Mouse (Mus musculus): ENCODE measurements around the gene Rgs3. TPM values are rescaled to one million over a fixed set of nuclear protein-coding genes. Genes with fewer than 3 reads are reported as not detected.

Gene Rgs3
- 1 to 10 TPM; 4.3 to 7.5 (median 5.9) TPM for total RNA-seq (2022)

GRCm38 (mm10) chr4:62559797-62560329 is at the start of gene Rgs3:
Rgs3 (plus strand) TSS chr4:62559847.
- DNase-seq (ENCODE audit: low spot score in 2 of 2), result no peak

- DNase-seq (ENCODE audit: low spot score in 2 of 2), result no peak
Observed at GRCm38 (mm10) chr4:62509946-62510345, 49.7 kb upstream of the Rgs3 start.

DNA sequence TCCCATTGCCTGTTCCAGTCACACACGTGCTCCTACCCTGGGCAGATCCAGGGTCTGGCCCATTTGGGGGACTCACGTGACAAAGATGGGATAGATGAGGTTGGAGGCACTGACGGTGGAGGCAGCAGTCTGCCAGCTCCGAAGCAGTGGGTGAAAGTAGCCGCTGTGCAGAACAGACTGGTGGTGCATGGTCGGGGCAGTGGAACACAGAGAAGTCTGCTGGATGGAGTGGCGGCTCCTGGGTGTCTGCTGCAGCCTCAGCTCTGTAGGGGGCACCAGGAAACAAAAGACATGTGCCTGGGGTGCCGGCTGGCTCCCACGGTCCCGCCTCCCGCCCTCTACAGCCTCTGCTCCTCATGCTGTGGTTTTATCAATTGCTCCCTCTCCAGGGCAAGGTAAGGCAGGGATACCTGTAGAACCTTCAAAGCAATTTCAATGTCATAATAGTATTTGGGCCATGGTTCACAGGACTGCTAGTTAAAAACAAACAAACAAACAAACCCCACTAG is 45.6 kb upstream of the Rgs3 start:
- no peak for DNase-seq (ENCODE audit: low spot score in 2 of 2)

DNA sequence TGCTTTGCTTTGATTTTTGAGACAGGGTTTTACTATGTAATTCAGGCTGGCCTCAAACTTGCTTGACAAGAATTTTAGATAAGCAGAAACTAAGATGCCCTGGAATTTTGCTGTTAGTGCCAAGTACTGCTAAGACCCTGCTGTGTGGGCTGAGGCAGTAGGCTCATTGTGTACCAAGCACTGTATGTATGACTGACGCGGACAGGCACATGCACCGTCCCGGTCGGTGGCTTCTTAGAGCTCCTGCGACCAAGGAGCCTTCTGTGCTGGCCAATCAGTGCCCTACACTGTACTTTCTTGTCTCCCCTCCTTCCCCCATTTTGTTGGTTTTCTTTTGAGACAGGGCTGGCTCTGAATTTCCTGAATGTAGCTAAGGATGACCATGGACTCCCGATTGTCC is 44.7 kb upstream of the Rgs3 start:
- no peak for DNase-seq (ENCODE audit: low spot score in 2 of 2)

GRCm38 (mm10) chr4:62515490-62515889 is 44.2 kb upstream of the Rgs3 start:
- no peak for DNase-seq (ENCODE audit: low spot score in 2 of 2)

DNA sequence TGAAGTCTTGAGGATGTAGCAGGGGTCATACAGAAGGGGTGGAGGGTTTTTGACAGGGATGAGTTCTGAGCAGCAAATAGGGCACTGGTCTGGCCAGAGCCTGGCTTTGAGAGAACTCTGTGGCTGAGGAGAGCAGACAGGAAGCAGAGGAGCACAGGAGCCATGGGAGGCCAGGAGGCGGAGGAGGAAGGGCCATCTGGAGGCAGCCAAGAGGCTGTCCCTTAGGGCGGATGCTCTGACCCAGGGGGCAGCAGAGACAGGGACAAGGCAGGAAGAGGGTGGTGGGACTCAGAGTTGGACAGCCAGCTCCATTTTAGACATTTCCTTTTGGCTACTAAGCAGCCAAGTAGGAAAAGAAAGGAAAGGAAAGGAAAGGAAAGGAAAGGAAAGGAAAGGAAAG is 43.6 kb upstream of the Rgs3 start:
- DNase-seq (ENCODE audit: low spot score in 2 of 2), result no peak

DNA sequence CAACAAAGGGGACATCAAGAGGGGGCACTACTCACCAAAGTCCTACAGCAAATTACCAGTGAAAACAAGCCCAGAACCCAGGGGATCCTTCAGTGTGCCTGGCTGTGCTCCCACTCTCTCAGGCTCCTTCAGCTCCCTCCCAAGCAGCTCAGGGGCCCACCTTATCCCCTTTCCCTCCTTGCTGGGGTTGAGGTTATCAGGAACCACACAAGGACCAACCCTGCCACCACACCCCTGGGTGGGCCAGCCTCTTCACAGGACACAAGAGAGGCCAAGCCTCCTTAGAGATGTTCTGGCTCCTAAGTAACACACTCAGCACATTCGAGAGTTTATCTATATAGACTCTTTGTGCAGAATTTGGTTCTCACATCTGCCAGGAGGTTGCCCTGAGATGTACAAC is 43.1 kb upstream of the Rgs3 start:
- DNase-seq (ENCODE audit: low spot score in 2 of 2), result no peak

DNA sequence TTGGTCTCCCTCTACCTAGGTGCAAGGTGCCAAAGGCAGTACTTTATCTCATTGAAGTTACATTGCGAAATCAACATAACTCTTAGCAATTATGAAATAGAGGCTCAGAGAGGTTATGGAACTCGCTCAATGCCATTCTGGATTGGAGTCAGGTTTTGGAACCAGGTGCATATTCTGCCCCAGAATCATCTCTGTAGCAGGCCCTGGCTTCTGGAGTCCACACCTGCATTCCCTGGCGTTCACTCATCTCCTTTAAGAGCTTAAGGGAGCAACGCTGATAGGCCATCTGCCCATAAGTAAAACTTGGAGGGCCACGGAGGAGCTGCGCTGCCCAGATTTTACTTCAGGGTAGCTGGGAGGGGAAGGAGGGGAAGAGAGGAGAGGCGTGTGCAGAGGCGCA is 42.6 kb upstream of the Rgs3 start:
- no peak for DNase-seq (ENCODE audit: low spot score in 2 of 2)

DNA sequence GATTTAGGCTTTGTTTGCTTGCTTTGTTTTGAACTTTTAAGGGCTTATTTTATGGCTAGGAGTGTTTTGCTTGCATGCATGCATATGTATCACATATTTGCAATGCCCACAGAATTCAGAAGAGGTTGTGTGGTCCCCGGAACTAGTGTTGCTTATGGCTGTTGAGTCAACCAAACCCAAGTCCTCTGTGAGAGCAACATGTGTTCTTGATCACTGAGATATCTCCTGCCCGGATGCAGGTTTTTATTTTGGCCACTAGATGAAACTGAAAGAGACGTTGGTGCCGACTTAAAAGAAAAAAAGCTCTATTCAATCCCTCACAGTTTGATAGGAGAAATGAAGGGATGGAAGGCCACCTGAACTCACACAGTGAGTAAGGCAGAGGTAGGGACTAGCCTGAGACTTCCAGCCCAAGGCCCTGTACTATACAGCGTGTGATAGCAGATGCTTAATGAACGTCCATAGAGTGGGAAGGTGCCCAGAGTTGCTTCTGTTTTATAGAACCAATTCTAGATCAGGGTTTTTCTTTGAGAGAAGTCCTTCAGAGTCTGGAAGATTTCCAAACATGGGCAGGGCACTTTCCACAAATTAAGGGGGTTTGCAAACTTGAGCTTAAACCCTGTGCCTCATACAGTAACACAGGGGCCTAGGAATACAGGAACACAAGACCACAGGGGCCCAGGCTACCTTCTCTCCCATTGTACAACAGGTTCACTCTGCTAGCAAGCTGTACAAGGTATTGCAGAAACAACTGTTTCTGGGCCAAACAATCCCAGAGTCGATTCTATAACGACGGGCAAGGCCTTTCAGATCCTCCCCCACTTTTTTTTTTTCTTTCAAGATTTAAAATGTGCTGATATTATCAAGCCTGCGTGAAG is 41.9 kb upstream of the Rgs3 start:
- DNase-seq (ENCODE audit: low spot score in 2 of 2), result no peak

- no peak for DNase-seq (ENCODE audit: low spot score in 2 of 2)
Observed at GRCm38 (mm10) chr4:62518416-62519121, 41.1 kb upstream of the Rgs3 start.

GRCm38 (mm10) chr4:62519122-62519848 is 40.4 kb upstream of the Rgs3 start:
- DNase-seq (ENCODE audit: low spot score in 2 of 2), result no peak

GRCm38 (mm10) chr4:62519849-62520233 is 39.8 kb upstream of the Rgs3 start, which contains the start of gene Alad:
Alad (minus strand) TSS chr4:62519918.
- peak; percentile 80 to 86 for DNase-seq (ENCODE audit: low spot score in 2 of 2)

DNA sequence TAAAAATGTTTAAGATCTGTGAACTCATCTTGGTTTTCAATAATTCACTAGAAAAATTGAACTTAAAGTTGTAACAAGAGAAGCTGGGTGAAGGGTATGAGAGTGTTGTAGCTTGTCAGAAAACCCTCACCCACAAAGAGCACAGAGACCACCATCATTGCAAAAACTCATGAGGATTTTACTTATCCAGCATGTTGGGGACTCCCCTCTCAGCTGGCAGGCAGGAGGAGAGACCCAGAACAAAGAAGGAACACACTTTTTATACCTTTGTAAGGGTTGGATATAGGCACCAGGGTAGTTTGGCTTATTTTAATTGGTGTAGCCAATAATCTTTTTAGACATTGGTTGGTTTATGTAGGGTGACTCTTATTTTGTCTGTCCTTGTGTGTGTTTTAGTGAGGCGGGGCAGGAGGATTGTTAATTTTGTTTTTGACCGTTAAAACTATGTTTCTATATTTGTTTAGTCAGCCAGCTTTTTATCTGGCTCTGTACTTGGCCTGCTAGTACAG is 38.7 kb upstream of the Rgs3 start:
- no peak for DNase-seq (ENCODE audit: low spot score in 2 of 2)

DNA sequence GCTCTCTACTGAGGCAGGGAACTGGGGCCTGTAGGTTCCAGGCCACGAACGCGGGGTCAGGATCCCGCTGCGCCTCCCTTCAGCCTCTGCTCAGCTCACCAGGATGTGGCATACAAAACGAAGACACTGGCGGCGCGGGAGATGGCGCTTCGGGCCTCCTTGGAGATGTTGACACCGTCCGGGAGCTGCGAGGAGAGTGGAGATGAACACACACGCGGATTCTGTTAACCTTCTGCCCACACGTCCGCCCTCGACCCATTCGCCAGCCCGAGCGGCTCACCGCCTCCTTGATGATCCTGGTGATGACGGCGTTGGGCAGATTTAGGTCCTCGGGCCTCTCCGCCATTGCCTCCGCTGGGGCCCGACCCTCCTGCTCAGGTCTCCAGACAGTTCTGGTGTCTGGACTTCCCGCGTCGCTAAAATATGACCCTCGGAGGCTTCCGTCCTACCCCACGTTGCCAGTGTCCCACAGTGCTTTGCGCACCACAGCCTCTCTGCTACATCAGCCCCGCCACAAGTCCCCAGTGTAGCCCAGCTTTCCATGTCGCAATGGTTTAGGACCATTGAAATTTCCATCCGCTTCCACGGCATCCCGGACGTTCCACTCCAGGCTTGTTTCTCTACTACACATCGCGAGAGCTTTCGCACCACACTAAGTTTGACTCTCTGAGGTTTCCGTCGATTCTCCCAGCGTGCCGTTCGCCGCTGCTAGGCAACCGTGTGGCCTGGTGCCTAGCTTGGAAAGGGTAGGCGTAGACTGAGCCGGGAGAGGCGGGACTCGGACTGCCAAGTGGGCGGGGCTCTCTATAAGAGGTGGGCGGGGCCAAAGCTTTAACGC is 34.8 kb upstream of the Rgs3 start, which contains the start of the genes Pole3 and 4933430I17Rik:
TSS of gene Pole3 (minus strand) at position 418 of the 838 bp plus-strand sequence.
TSS of gene 4933430I17Rik (plus strand) at position 719 of the 838 bp plus-strand sequence.
- DNase-seq (ENCODE audit: low spot score in 2 of 2), result peak; percentile 96 to 98

DNA sequence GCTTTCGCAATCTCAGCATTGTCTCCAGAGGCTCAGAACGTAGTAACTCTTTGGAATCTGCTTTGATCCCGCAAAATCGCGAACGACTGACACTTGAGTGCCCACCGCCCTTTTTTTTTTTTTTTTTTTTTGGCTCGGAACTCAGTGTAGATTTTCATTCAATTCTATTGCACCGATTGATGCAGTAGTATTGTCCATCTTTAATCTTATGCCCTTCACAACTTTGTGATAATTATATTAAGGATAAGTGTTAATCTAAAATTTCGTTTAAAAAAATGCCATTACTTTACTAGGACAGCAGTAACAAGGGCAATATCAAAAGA is 34.2 kb upstream of the Rgs3 start:
- no peak for DNase-seq (ENCODE audit: low spot score in 2 of 2)

DNA sequence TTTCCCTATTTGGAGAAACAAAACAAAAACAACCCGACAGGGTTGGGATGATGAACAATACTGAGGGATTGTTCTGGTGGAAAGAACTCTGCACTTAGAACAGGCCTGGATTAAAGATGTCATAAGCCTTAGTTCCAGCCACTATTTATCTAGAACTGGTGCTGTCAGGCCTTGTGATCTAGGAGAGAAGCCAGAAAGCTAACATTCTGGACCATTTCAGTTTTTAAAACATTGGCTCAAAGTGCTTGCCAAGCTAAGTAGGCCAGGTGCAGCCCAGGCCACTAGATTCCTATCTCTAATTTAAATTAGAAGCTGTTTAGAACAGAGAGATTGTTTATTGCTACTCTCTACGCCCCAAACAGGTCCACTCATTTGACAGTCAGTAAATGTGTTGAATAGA is 33.4 kb upstream of the Rgs3 start:
- DNase-seq (ENCODE audit: low spot score in 2 of 2), result no peak

GRCm38 (mm10) chr4:62527655-62528054 is 32.0 kb upstream of the Rgs3 start:
- DNase-seq (ENCODE audit: low spot score in 2 of 2), result no peak

DNA sequence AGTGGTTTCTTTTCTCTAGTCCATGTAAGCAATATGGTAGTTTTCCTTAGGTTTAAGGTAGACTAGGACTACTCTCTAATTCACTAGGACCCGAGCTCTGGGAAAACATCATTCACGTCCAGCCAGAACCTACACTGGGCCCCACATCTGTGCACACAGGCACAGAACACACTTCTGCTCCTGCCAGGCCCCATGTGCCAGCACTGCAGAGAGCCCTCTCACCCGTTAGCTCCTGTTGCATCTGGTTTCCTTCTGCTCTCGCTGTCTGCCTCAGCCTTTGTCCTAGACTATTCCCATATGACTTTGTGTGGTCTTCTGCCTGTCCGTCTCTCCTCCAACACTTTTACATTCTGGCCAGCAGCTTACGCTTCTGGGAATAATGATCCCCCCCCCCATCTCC is 25.9 kb upstream of the Rgs3 start:
- DNase-seq (ENCODE audit: low spot score in 2 of 2), result no peak

- no peak for DNase-seq (ENCODE audit: low spot score in 2 of 2)
Observed at GRCm38 (mm10) chr4:62541802-62542201, 17.8 kb upstream of the Rgs3 start.

DNA sequence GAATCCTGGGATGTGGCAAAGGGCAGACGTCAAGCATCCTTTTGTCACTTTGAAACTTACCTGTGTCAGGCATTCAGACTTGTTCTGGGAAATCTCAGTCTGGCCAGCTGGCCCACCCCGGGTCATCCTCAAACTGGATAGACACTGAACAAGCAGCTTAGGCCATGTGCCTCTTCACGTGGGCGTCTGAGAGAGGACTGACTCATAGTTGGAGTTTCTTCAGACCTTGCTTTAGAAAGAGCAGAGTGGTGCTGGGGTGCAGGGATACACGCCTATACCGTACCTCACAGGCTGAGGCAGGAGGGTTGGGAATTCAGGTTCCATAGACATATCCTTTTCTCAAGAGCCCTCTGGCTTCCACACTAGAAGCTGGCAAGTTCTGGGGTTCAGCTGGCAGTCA is 15.9 kb upstream of the Rgs3 start:
- no peak for DNase-seq (ENCODE audit: low spot score in 2 of 2)

Measured in gastrocnemius, adult 8-10 months (tissue).